Mouse (Mus musculus): Measurements from ENCODE around the gene Wrap53.

GRCm38 (mm10) chr11:69546423-69547053 lies 33.5 kb downstream of the Wrap53 start:
- TF ChIP-seq CTCF (IDR thresholded peaks at IDR 0.05; ENCODE audit: low read depth, low read length) (peak; percentile 76), POLR2A (IDR thresholded peaks at IDR 0.05; ENCODE audit: borderline replicate concordance, low read depth, low read length) (no peak)
